10 mouse cellular contexts compared by ENCODE assay signal in the genomic region with DNA sequence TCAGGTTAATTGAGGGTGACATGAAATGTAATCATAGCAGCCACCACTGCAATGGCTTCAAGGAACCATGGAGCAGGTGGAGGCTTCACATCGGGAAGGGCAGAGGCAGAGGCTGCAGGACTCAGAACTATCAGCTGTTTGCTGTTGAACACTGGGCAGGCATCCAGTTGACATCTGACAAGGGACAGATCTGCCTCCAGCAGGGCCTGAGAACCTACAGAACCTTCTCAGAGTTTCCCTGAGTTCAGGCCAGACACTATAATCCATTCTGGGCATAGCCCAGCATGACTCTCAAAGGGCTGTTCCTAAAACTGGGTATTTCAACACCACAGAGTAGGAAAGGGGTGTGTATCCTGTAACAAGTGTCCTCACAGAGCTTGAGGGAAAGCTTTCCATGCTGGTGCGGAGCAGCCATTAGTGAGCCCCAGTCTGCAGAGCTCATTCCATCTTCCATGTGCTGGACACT. TPM values are rescaled to one million over a fixed set of nuclear protein-coding genes. Genes with fewer than 3 reads are reported as not detected.
DNase-seq lines count a peak whose midpoint lies in the region; ATAC-seq lines count a peak whose summit lies in the region.
"Had no signal": no experiment of that assay in that cellular context is flagged by ENCODE, and none has a peak within 500 bp of the region (broad histone marks: within the 10 kb centered on the region; RNA-seq: fewer than 3 reads in every experiment).

No protein-coding gene starts in this region.

- peak; percentile 96 for DNase-seq in heart, adult 11 months
- DNase-seq in adipocyte (ENCODE audit: low spot score), result peak; percentile 23
- peak; percentile 67 for DNase-seq in gonadal fat pad, adult 2 months (ENCODE audit: low read depth)
- peak; percentile 17 to 34 for DNase-seq in lung, adult 18-20 months
- DNase-seq in spleen, adult 18-20 months, result no peak
- no peak for DNase-seq in spleen, postnatal 36 days (ENCODE audit: low spot score in 2 of 2)
- no peak for DNase-seq in liver

- no peak overlapping the region for H3K4me3 ChIP-seq in heart, embryonic 11.5 days (ENCODE audit: low read depth, low read length)
- H3K4me3 ChIP-seq: hindbrain, embryonic 15.5 days; myocyte had no signal

- WGBS in heart, embryonic 11.5 days (ENCODE audit: insufficient replicate concordance), result 27% methylated on average over 2 of the region's 2 CpGs

- H3K4me1 ChIP-seq in heart, embryonic 11.5 days (ENCODE audit: control insufficient read depth, insufficient read depth, low read length), result peaks cover 9% of the 10 kb centered on the region; the same call in 1 of the 2 replicates

- no peak overlapping the region; the same call in 1 of the 2 replicates for H3K27ac ChIP-seq in heart, embryonic 11.5 days (ENCODE audit: low read depth, low read length)
- H3K27ac ChIP-seq: hindbrain, embryonic 15.5 days had no signal

- ATAC-seq in heart, embryonic 11.5 days (replicated peaks; ENCODE audit: insufficient number of reproducible peaks, low FRiP score, low TSS enrichment), result no peak

- no peaks in the 10 kb centered on the region for H3K9me3 ChIP-seq in heart, embryonic 11.5 days (replicated peaks; ENCODE audit: control insufficient read depth, low read length)
- H3K9me3 ChIP-seq: hindbrain, embryonic 15.5 days had no signal

- H3K4me2 ChIP-seq in heart, embryonic 11.5 days, result no peak overlapping the region
- H3K4me2 ChIP-seq: hindbrain, embryonic 15.5 days had no signal

- no peaks in the 10 kb centered on the region for H3K27me3 ChIP-seq in heart, embryonic 11.5 days (ENCODE audit: control insufficient read depth, insufficient read depth, low read length)
- H3K27me3 ChIP-seq: hindbrain, embryonic 15.5 days had no signal

- no peak overlapping the region for H3K9ac ChIP-seq in heart, embryonic 11.5 days (ENCODE audit: low read depth, low read length)
- H3K9ac ChIP-seq: hindbrain, embryonic 15.5 days had no signal

- no peaks in the 10 kb centered on the region for H3K36me3 ChIP-seq in heart, embryonic 11.5 days (ENCODE audit: control insufficient read depth, insufficient read depth, low read length)
- H3K36me3 ChIP-seq: hindbrain, embryonic 15.5 days had no signal

RNA-seq across cellular contexts. Expression of a gene that starts 23.8 kb away (rescaled TPM):
- polyA plus RNA-seq in heart, embryonic 11.5 days (2014; fragmentation: Nextera tagmentation; extraction: Ambion mirVana), result 1.4 and 2.7 TPM in 2 replicates
- polyA plus RNA-seq in gonadal fat pad, adult 2 months (2012; rRNA removed), result 12.0 and 15.3 TPM in 2 replicates

Comparison
In these comparisons a context has a peak if more than half of its experiments do, and no peak if none do; other contexts are left out.
1. DNase-seq: peak in heart, adult 11 months (single experiment), adipocyte (single experiment), gonadal fat pad, adult 2 months (single experiment) and lung, adult 18-20 months (2 of 2); none in spleen, adult 18-20 months (0 of 2), spleen, postnatal 36 days (0 of 2) and liver (single experiment).